Mouse (Mus musculus): Measurements from ENCODE around the gene Fscn2.

Fscn2 gene

DNA sequence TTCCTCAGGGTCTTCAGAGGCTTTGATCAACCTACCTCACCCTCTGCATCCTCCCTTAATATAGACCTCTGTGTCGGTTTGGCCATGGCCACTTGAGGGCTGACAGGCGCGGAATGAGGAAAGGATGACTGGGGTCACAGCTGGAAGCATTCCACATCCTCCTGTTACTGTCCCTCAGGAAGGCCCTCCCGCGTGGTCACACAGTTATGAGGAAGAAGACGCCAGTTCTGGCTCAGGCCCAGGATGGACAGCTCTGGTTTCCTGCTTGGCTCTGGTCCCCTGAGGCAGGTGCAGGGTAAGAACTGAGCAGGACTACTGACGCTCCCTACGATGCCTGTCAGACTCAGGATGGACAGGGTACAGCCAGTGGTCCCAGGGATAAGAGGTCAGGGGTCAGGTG, 1.3 kb upstream of the Fscn2 start:
- DNase-seq, result peak; percentile 66 to 68

DNA sequence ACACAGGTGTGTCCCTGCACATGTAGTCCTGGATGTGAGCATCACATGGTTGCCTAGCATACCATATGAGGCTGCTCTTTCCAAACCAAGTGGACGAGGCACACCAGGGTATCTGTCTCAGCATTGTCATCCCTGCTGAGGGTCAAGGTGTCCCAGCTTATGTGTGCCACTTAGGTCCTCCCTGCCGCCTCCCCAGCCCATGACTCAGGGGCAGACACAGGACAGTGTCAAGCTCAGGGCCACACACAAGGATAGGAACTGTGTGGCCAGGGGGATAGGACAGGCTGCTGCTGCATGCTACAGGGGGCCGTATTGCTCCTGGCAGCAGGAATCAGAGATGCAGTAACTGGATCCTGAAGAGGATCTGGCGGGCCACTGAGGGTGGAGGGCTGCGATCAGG, 579 bp upstream of the Fscn2 start:
- DNase-seq, result no peak

DNA sequence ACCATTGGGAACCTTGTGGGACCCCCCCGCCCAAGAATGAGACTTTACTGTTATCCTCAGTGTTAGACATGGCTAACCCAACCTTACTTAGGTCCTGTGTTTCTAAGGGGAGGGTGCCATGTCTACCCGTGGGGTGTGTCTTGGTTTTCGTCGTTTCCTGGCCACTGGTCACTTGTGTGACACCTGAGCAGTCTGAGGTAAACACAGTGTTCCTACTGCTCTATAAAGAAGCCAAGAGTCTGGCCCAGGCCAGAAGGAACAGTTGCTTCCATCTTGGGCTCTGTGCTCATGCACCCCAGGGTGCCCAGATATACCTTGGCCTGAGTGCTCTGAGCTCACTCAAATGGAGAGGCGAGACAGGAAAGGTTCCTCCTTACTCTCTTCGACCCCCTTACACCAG, 1.6 kb downstream of the Fscn2 start:
- no peak for DNase-seq

DNA sequence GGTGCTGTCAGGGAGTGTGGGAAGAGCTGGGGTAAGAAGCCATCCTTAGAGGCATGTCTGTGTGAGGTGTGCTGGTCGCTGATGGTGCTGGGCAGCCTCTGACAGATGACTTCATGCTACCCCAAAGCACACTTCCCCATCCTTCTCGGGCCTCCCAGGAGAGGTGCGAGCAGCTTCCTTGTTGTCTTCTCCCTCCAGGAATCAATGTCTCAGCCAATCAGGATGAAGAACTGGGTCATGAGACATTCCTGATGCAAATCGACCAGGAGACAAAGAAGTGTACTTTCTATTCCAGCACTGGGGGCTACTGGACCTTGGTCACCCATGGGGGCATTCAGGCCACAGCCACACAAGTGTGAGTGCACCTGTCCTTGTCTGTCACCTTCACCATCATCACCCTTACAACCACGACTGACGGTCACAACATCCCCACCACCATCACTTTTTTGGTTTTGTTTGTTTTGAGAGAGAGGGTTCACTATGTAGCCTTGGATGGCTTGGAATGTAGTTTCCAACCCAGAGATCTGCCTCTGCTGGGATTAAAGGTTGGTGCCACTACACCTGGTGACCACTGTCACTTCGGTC, 5.2 kb downstream of the Fscn2 start:
- no peak for DNase-seq

DNA sequence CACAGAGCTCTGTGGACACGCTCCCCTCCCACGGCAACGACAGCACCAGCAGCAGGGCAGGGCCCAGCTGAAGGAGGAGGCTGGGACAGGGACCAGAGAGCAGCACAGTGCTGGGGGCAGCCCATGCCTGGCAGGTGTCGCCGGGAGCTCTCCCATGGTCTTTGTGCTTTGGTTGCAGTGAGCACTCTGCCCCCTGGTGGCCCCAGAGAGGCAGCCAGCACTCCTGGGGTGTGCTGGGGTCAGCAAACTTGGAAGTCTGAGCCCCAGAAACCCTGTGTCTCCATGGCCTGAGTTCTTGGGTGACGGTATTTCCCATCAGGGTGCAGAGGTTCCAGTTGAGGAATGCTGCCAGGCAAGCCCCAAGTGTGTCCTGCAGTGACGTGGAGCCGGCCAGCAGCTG, 8.3 kb downstream of the Fscn2 start:
- peak; percentile 71 to 74 for DNase-seq

DNA sequence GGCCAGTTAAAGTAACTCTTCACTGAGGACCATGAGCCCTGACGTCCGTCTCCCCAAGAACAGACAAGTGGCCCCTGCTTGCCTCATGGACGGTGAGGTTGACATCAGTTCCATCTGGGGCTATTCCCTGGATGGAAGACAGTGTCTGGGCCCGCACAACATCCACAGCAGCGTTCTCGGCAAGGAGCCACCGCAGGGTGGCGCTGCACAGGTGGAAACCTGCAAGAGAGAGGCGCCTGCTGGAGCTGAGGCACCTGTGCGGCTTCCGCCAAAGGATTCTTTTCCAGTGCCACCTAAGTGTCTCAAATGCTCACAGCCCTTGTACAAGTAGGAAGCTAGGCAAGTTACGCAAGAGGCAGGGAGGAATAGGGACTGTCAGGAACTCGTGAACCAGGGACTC, 11.7 kb downstream of the Fscn2 start:
- no peak for DNase-seq

DNA sequence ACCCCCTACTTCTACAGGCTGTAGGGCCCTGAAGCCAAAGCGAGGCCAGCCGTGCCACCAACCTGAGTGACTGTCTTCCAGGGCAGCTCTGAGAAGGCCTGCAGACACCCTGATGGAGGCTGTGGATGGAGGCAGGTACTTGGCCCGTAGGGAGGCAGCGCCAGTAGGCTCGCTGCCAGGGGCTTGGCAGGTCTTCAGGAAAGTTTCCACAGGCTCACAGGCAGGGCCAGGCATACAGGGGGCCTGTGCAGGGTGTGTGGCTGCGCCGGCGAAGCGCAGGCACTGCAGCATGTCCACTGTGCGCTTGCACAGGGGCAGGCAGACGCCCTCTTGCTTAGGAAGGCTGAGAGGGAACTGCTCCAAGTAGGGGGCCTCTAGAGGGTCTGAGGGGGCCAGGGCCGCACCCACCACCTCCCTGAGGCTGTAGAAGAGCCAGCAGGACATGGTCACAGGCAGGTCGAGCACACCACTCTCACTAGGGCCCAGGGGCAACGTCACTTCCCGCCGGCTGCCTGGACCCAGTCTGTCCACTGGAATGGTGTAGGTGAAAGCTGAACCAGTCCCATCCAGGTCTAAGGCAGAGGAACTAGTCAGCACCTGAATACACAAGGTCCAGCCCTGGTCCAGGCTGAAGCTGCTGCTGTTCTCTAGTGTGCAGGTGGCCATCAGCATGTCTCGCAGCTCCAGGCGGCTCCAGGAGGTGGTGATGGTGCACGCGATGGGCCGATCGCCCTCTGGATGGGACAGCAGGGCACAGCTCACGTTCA, 12.7 kb downstream of the Fscn2 start:
- DNase-seq, result peak in 1 of 2 experiments; percentile 50

DNA sequence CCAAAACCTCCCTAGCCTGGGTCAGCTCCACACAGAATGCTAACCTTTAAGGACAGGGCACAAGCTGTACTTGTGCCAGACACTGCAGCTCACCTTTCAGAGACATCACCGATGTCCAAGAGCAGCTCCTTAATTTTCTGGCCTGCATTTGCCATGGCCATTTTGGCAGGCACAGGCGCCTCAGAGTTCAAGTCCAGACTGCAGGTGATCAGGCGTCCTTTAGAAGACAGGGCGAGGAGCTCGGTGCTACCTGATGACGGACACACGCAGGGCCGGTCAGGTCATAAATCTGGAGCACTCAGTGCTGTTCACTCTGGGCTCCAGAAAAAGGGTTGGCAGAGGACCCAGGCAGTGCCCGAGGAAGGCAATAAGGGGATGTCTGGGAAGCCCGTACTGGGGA, 14.0 kb downstream of the Fscn2 start:
- DNase-seq, result no peak

DNA sequence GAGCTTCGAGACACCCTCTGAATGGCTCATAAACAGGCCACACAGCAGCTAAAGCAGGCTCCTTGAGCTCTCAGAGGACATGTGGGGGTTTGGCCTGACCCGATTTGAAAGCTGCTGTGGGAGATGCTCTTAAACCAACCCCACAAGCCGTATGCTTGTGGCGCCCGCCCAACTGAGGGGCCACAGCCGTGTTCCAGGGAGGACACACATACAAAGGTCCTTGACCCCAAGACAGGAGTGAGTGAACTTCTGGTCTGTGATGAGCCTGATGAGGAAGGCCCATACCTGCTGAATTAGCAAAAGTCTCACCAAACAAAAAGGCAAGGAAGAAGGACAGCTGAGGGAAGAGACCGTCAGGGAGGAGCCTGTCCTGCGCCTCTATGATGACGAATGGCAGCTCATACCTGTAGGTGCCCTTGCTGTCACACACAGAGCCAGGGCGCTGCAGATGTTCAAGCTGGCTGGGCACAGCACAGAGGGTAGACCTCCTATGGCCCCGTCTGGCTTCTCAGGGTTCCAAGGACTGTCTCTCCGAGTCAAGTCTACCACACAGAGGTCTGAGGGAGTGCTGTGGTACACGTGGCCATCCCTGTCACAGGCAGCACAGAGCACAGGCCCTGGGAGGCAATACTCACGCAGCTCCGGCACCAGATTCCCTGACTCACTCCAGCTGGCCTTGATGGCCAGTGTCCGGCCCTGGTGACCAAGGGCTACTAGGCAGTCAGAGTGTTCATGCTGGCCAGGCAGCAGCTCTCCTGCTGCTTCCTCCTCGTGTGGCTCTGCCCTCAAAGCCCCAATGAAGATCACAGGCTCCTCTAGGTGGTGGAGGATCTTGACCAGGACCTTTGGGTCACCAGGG, 15.2 kb downstream of the Fscn2 start:
- no peak for DNase-seq

DNA sequence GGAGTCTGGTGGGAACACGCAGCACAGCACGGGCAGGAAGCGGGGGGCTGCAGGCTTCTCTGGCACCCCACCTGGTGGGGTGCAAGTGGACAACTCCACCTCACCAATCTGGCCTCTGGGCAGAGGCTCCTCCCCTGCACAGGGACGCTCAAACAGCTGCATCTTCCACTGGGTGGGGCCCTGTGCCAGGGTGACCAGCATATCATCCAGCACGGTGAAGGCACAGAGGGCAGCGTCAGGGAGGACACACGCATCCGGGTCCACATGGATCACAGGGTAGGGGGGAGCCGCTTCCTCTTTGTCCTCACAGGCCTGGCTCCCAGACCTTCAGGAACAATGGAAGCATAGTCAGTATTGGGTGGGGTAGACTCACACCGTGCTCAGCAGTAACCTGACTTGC, 16.0 kb downstream of the Fscn2 start:
- DNase-seq, result no peak

DNA sequence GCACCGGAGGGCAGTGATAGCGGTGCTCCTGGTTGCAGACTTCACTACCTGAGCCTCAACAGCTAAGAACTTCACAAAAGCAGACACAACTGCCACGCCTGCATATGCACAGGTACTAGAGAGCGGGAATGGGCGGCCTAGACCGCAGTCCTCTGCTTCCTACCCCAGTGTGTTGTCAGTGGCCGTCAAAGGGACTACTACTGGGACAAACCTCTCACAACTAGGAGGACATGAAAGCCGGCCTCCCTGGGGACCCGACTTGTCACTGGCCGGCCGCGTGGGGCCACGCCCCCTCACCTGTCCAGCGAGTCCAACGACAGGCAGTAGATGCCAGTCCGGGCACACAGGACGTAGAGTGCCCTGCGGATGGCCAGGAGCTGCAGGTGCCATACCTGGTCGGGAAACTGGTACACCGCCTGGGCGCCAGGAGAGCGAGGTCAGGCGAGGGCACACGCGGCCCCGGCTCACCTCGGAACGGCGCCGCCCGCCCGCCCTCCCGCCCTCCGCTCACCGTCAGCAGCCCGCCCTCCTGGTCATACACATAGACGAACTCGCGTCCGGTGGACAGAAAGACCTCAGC, 16.8 kb downstream of the Fscn2 start:
- DNase-seq, result peak; percentile 72

DNA sequence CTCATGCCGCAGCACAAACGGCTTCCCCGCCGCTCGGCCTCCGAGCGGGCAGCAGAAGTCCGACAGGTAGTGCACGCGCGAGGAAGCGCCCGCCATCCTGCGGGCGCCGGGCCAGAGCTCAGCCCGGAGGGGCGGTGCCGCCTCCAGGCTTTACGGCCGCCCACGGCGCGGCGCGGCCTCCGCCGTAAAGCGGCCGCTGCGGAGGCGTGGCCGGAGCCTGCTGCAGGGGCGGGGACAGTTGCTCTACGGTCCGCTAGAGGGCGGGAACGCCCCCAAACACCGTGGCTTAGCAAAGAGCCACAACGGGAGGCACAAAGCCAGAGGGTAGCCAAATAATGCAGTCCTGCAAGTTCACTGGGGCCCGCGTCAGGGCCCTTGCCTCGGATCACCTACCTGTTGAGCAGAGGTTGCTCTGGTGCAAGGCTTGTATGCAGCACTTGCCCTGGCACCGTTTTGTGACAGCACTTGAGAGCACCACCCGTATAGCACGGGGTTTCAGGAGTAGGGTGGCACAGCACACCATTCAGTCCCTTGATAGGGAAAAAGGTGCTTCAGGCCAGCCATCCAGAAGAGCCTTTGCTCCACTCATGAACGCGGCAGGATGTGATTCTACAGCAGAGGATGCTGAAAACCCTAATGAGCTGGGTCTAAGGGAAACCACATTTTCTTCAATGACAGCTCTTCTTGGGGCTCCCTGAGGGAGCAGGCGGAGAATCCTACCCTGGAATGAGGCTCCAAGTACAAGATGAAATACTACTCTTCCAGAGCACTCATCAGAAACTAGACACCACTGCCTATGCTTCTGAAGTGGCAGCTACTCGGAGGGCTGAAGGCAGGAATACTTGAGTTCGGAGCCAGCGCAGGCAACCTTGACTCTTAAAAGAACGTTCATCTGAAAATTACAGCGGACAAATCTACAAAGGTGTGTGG, 17.5 kb downstream of the Fscn2 start, which contains the start of gene Faap100:
Gene Faap100, minus strand, starts transcription at position 154 of the 930 bp plus-strand sequence.
- DNase-seq, result peak; percentile 93

DNA sequence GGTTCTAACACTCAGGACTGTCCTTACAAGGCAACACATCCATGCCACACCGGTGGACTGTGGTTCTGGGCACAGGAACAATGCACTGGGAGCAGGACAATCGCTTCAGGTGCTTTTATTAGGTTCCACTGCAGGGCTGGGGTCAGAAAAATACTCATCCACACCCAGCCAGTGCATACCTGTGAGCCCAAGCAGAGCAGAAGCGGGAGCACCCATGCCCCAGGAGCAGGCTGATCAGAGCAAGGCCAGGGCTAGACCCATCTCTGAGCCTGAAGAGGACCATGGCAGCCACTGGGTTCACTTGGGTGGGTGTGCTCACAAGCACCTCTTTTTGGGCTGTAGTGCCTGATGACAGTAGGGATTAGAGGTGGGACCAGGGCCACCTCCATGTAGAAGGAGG, 18.9 kb downstream of the Fscn2 start:
- no peak for DNase-seq

DNA sequence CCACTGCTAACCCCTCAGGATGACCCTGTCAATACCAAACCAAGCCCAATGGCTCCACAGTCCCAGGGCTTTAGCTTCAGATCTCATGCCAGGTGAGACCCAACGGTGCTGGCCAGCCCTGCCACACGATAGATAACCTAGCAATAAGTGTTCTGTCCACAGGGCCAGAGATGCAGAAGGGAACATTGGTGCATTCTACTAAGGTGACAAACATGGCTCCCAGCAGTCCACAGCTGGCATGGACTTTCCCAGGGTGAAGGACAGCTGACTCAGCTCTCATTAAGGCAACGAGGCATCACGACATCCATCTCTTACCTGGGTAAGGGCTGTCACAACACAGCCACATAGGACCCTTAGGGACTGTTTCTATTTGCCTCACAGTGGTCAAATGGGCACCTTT, 19.8 kb downstream of the Fscn2 start:
- no peak for DNase-seq

DNA sequence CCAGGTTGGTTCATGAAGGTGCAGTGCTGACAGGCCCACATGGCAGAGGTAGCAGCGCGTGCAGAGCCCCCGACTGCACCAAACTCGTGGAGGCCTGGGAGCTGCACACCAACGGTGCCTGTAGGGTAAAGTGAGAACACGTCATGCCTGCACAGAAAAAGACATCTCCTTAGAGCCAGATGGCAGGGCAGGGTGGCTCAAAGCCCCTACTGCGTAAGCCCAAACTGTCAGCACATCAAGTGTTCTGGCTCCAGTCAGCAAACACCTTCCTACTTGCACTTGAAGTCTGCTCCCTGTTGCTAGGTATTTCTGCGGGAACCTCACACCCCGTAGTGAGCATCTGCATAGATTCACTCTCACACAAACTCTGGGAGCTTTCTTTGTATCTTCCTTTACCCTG, 21.2 kb downstream of the Fscn2 start:
- no peak for DNase-seq

DNA sequence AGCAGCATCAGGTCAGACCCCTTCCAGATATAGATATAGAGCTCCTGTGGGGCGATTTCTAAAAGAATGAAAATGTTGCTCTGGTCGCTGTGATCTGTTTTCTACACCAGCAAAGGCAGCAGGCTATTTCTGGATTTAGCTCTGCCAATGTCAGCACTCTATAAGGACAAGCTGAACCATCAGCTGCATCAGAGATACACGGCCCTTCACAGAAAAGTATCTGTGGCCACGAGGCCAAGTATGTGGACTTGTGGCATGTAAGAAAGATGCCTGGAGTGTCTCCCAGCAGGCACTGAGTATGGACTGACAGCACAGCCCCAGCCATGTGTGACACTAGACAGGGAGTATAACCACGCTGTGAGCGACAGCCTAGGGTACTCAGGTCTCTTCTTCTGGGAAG, 25.3 kb downstream of the Fscn2 start:
- no peak for DNase-seq

DNA sequence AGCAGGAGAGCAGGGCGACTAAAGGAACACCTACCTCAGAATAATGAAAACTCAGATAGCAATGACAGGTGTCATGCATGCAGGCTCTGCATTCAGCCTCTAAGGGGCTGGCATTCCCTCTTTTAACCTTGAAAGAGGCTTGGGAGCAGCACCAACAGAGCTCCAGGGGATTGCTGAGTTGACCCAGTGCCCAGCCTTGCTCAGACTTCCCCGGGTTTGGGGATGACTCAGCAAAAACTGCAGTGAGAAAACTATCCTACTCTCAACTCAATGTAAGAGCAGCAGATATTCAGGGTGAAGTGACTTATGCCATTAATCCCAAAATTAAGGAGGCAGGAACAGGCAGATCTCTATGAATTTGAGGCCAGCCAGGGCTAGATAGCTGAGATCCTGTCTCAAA, 25.8 kb downstream of the Fscn2 start:
- DNase-seq, result no peak

DNA sequence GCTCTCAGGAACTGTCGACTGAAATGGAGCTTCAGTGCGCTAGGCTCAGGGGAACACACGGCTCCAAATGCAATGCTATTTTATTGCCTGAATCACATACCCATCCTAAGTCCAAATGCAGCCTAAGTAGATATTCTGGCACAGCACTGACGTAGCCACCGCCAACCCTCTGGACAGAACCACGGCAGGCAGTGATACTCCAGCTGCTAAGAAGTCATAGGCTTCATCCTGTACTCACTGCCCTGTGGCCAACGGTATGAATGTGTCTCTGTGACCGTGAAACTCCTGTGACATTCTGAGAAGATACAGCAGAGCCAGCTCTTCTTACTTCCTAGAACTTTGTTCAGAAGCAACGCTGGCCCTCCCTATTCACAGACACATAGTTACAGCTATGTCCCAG, 27.2 kb downstream of the Fscn2 start:
- DNase-seq, result no peak

DNA sequence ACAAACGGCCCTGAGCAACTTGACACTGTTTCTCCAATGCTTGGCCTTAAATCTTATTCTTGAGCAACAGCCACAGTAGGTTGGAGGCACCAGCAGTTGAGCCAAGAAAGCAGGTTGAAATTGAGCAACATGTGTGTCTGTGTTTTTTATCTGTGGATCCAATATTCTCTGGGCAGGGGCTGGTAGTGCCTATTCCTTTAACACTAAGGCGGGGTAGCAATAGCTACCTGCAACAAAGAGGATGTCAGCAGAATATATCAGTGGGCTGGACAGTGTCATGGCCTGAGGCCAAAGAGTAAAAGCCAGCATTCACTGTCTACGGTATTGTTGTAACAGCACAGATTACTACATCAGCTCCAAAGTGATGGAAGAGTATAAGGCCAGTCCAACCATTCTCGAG, 34.3 kb downstream of the Fscn2 start:
- no peak for DNase-seq

DNA sequence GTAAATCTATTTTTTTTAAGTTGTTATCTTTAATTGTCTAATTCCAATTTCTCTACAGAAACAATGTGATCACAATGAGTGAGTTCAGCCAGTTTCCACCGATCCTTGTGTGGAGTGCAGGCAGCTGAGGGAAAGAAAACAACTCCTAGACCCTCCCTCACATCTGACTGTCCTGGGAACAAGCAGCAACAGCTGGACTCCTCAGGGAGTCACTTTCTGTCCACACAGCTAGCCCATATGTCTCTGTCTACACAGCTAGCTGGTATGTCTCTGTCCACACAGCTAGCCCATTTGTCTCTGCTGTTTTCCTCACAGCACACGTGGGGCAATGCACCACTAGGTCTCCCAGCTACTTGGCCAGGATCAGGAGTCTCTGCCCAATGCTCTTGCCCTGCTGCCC, 36.3 kb downstream of the Fscn2 start:
- no peak for DNase-seq

DNA sequence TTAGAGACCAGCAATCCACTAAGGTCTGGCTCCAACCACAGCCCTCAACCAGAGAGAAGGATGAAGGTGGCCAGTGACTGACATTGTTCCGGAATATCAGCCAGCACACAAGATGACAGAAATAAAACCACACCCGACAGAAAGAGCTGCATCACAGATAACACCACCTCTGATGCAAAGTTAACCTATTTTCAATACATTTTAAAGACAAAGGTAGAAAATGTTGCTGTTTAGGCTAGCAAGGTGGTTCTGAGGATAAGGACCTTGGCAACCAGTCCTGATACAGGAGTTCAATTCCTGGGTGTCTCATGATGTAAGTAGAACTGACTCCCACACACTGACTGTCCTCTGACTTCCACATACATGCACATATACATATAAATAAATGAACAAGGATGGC, 38.0 kb downstream of the Fscn2 start:
- no peak for DNase-seq

DNA sequence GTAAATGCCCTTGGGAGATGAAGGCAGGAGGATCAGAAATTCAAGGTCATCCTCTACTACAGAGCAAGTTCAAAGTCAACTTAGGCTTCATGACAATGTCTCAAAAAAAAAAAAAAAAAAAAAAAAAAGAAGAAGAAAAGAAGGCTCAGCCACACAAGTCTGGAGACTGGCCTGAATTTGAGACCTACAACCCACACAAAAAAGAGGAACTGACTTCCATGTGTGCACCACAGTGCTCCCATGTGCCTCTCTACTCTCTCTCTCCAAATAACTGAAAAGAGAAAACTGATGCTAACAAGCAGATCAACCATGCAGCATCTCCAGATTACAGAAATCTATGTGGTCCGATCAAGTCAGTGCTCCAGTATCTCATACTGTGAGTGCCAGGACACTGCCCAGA, 43.5 kb downstream of the Fscn2 start:
- DNase-seq, result no peak
